Mouse (Mus musculus) CD4-positive helper T cell, adult 2 months (primary cell): ENCODE measurements around the gene Trip12.

Experiments
- DNase-seq: peaks from one replicate; pipeline ENCODE4 v3.0.0-alpha.2; 2012; ENCODE audit warnings: low read depth, missing footprints, low spot score

Gene Trip12

GRCm38 (mm10) chr1:84840018-84840664 lies at the start of gene Trip12:
Gene Trip12 (minus strand): TSS chr1:84840516.
- no peak for DNase-seq

DNA sequence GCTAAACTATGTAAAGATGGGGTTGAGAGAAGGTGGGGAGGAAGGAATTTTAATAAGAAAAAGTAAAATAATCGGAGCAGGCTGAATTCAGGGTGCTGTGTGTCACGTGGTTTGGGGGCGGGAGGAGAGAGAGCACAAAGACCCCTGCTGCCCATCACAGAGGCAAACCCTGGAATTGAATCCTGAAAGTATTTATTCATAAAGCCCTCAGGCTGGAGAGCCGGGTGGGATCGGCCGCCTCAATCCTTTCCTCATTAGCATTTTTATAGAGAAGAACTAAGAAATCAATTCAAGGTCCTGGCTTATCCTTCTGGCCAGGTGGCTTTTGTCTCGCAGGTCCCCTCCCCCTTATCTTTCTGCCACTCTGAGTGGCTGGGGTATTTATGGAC lies 49.7 kb upstream of the Trip12 start:
- DNase-seq, result no peak

DNA sequence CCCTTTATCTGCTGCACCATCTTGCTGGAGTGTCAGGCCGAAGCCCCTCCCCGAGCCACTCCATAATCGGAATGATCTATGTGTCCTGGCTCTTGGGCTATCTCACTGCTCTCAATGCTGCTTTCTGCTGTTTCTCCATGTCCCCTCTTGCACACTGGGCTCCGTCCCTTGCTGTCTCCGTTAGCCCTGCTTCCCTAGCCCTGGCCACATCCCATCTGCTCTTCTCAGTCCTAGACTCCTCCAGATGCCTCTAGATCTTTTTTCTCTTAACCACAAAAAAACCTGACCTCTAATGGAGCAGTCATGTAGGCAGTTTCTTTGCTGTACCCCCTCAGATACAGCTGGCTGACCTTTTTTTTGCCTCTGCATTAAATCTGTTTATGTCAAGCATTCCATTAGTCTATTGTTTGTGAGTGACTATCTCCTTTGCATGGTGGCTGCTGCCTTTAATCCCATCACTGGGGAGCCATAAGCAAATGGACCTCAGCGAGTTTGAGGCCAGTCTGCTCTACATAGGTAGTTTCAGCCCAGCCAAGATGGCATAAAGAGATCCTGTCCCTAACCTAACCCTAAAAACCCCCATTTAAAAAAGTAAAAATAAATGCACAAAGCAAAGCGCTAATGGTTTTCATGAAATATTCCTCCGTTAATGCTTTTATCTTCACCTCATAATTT lies 49.2 kb upstream of the Trip12 start:
- no peak for DNase-seq

GRCm38 (mm10) chr1:84885921-84886320 lies 45.6 kb upstream of the Trip12 start:
- DNase-seq, result peak; percentile 23

DNA sequence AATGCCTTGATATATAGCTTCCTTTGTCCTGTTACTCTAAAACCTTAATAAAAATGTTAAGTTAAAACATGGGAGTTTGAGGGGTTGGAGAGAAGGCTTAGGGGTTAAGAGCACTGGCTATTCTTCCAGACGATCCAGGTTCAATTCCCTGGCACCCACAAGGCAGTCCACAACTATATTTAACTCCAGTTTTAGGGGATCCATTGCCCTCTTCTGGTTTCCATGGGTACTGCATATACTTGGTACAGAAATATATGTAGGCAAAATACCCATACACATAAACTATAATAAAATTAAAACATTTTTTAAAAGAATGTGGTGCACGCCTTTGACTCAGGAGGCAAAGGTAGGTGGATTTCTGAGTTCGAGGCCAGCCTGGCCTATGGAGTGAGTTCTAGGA lies 44.9 kb upstream of the Trip12 start:
- peak; percentile 14 for DNase-seq

GRCm38 (mm10) chr1:84883889-84884288 lies 43.6 kb upstream of the Trip12 start:
- DNase-seq, result no peak

DNA sequence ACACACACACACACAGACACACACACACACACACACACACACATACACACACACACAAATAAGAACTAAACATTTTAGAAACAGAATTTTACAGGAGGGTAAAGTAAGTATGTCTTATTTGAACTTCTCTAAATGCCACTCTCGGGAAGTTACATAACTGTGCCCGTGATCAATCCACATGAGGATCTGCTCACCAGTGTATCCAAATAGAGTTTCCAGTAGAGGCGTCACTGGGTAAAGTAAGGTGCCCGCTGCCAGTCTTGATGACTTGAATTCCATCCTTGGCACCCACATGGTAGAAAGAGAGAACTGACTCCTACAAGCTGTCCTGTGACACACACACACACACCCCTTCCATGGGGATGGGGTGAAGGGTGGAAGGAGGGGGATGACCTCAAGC lies 42.6 kb upstream of the Trip12 start:
- DNase-seq, result no peak

DNA sequence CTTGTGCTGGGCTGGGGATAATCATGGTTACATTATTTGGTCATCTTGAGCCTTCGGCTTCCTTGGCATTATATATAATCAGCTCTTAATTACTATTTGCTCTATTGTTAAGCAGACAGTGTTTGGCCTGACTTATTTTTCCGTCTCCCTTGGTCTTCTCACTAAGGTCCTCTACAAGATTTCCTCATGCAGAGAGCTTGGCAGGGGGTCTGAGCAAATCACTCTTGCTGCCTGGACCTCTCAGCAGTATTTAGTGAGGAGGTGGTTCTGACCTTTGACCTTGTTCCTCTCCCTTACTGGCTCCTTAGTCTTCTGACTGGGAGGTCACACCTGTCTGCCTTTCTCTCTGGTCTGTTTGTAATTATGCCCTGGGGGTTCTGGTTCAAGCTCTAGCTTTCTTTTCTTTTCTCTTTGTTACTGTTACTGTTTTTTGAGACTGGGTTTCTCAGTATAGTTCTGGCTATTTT lies 41.8 kb upstream of the Trip12 start:
- DNase-seq, result no peak

DNA sequence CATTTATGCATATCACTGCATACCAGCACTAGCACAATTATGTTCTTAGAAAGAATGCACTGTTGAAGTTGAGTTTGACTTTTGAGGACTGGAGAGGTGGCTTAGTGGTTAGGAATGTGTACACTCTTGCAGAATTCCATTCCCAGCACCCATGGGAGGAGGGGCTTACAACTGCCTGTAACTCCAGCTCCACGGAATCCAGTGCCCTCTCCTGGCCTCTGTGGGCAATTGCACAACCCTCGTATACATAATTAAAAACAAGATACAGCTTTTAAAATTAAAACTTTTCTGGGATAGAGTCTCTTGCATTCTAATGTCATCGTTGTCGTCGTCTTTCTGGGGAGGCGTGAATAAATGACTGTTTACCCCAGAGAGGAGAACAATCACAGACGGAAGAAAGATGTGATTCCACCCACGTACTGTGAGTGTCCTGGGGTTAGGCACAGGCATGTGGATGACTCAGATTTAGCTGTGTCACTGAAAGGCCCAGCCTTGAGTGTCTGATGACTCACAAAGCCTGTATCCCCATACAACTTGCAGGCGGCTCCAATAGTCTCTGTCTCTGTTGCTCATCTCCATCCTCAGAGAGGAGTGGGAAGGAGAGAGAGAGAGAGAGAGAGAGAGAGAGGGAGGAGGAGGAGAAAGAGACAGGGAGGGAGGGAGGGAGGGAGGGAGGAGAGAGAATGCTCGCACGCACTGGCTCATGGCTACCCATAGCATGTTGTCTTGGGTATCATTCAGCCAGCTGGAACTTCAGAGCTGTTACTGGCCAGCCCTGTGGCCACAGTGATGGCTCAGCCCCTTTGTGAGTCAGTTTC lies 41.1 kb upstream of the Trip12 start:
- peak; percentile 10 for DNase-seq

DNA sequence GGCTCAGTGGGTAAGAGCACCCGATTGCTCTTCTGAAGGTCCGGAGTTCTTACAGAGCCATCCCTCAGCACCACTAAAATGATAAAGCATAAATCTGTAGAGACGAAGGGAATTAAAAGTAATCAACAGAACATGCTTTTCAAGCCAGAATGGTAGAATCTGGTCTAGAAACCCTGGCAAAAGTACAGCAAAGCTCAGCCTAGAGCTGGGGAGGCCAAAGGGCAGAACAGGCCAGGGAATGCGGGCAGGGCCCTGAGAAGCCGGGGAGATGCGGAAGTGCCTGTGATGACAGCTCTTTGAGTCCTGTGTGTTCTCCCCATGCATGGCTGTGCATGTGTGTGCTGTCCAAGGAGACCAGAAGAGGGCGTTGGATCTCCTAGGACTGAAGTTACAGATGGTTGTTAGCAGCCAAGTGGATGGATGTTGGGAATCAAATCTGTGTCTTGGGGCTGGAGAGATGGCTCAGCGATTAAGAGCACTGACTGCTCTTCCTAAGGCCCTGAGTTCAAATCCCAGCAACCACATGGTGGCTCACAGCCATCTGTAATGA lies 39.3 kb upstream of the Trip12 start:
- no peak for DNase-seq

- no peak for DNase-seq
These were observed 37.3 kb upstream of the Trip12 start for GRCm38 (mm10) chr1:84877590-84877989.

GRCm38 (mm10) chr1:84872939-84873338 lies 32.6 kb upstream of the Trip12 start:
- DNase-seq, result no peak

- no peak for DNase-seq
These were observed 31.8 kb upstream of the Trip12 start for GRCm38 (mm10) chr1:84872105-84872504.

DNA sequence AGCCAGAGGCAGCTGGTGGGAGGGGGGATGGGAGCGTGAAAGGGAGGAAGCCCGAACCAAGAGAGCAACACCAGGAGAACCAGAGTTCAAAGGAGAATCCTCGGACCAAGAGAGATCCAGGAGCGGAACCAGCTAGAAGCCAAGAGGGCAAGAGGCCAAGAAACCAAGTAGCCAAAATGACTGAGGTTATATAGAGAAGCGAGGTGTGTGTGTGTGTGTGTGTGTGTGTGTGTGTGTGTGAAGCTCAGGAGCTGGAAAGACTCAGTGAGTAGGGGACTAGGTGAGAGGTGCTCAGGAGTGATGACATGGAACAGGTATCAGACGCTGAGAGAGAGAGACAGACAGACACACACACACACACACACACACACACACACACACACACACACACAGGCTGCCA lies 30.8 kb upstream of the Trip12 start:
- DNase-seq, result no peak

DNA sequence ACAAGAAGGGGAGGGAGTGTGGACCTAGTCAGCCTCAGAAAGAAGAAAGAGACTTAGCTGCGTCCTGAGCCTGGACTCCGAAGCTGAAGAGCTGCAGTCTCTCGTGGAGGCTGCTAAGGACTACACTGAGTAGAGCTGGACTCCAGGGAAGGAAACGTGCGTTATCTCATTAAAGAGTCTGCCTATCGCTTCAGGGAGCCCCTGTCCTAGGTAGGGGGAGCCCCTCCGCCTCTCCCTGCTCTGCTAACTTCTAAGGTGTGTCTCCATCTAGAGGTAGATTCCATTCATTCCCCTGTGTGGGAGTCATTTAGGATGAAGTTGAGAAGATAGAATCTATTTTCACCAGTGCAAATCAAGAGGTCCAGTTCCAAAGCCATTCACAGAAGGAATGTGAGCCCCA lies 29.2 kb upstream of the Trip12 start:
- DNase-seq, result no peak

GRCm38 (mm10) chr1:84868841-84869240 lies 28.5 kb upstream of the Trip12 start:
- no peak for DNase-seq

DNA sequence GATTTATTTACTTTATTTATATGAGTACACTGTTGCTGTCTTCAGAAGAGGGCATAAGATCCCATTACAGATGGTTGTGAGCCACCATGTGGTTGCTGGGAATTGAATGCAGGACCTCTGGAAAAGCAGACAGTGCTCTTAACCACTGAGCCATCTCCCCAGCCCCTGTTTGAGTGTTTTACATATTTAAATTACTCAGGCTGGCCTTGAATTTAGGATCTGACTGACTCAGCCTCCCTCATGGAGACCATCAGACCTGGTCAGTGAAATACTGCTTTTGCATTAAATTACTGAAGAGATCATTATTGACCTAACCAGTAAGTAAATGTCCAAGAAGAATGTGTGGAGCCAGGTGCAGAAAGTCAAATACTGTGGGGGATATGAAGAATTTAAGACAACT lies 28.0 kb upstream of the Trip12 start:
- no peak for DNase-seq

DNA sequence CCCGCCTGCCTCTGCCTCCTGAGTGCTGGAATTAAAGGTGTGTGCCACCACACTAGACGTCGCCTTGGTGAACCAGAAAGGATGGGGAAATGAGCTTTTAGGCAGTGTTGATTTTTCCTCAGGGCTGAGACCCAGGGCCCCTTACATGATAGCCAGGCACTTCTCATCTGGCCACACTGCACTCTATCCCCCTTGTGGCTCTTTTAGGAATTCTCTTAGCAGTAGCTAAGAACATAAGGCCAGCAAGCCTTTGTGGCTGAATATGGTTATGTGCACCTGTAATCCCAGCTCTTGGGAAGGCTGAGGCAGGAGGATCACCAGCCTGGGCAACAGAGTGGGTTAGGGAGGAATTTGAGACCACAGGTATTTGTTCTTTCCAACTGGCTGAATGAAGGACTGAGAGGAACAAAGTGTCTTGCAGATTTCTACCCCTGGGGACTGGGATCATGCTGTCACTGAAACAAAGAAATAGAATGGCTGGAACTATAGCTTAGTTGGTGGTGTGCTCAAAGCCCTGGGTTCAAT lies 26.5 kb upstream of the Trip12 start:
- no peak for DNase-seq

DNA sequence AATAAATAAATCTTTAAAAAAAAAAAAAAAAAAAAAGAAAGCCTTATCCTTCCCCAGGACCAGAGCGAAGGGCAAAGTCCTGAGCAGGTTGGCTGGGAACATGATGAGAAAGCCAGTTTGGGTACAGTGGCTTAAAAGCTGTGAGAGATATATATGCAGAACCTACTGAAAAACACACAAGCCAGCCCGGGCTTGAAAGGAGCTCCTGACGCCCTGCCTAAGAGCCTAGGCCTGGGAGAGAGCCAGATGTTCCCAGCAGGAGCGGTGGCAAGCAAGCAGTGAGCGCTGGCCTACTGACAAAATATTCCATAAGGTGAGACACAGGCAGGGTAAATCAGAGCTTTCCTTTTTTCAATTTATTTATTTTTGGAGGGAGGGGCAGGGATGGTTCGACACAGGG lies 25.9 kb upstream of the Trip12 start:
- no peak for DNase-seq

- DNase-seq, result no peak
These were observed 24.3 kb upstream of the Trip12 start for GRCm38 (mm10) chr1:84864645-84865044.

DNA sequence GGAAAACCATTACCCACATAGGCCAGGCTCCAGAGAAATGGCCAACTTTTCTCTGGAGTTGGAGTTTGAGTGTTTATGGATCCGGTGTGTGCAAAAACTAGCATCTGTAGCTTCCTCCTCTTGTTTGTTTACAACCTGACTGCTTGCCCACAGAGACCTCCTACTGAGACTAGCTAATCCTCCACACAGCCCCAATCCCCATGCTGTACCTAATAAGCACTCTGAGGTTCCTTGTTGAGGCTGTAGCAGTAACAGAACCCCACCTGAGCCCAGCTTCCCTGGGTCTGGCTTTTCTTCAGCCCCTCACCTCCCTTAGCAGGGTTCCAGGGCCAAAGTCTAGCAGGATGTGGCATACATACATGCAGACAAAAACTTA lies 20.9 kb upstream of the Trip12 start:
- DNase-seq, result no peak
